Mouse (Mus musculus) CD8-positive naive resting alpha-beta T cell, adult 2 months (primary cell): Measurements from ENCODE around the gene Mgat5.

ENCODE experiments used
- DNase-seq, 2 experiments: peaks; one replicate each; pipeline ENCODE4 v3.0.0; 2022; ENCODE audit warnings: low read depth in 2 of 2, low spot score in 2 of 2

Mgat5 gene

DNA sequence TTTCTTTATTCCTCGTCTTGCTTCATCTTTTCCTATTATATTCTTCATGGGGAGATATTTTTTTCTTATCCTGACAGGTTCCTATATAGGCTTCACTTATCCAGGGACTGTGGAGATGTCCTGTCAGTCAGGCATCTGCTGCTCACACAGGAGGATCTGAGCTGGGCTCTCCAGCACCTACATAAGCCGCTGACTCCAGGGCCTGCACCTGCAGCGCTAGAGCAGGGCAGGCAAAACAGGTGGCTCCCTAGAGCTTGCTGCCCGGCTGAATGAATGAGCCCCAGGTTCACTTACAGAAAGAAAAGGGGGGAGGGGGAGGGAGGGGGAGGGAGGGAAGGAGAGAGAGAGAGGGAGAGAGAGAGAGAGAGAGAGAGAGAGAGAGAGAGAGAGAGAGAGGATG lies 175.3 kb downstream of the Mgat5 start:
- DNase-seq, result no peak

DNA sequence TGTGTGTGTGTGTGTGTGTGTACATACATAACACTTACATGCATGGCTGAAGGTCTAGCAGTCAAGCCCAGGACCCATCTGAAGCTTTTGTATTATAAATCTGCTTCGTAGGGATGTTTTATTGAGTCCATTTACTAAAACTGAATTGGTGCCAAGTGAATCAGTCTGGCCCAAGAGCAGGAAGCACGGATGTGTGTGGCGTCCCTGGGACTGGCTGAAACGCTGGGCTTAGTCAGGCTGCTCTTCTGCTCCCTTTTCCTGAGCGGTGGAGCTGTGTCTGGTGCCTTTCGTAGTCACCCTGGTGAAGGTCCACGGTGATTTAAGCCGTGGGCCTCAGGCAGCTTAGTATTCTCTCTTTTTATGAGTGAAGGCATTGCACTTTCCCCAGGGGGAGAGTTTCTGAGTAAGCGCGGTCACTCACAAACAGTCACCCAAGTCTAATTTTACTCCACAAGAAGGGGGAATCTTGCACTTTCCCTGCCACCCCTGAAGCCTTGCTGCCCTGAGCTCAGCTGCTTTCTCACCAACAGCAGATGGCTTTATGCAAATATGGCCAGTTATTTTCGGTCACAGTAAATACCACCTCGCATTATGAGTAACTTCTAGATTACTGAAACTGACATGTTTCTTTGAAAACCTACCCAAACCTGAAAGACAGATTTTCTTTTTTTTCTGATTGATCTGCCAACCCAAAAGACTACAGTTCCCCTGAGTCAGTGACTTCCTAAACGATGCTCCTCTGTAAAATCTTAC lies 176.1 kb downstream of the Mgat5 start:
- no peak for DNase-seq

DNA sequence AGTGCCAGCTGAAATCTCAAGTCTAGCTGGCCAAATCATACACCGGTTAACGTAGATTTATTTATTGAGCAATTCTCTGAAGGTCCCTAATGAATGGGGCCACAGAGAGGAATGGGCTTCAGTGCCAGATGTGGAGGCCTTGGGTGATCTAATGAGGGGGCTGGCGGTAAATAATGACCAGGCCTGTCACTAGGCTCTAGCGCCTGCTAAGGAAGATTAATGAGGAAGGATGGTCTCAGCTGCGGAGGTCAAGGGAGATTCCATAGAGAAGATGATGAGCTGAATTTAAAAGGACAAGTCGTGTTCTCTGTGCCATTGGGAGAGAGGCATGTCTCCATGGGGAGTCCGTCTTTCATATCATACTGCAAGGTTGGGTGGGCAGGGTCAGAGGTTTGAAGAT lies 178.3 kb downstream of the Mgat5 start:
- no peak for DNase-seq

DNA sequence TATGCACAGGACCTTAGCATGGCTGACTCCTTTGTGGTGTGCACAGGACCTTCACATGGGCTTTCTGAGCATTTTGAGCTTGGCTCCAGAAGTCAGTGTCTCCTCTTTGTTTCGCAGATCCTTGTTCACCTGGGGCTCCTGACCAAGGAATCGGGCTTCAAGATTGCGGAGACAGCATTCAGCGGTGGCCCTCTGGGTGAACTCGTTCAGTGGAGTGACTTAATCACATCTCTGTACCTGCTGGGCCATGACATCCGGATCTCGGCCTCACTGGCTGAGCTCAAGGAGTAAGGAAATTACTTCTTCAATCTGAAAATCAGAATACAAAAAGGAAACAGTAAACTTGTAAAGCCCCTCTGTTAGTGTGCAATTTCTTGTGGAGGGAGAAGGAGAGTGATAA lies 182.4 kb downstream of the Mgat5 start:
- DNase-seq, result no peak

DNA sequence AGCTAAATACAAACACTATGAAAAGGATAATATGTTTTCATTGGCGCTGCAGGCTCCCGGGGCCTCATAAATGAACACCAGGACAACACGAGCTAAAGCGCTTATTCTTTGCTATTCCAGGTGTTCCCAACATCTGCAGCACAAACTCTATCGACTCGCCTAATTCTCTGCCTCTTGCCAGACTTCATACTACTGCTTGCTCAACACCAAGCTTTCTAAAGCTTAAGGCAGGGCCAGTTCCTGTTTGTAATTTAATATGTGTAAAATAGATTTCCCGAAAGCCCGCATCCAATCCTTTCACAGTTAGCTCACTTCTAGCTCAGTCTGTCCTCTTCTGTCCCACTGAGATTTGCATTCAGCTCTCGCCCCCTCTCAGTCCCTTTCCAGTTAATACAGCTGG lies 182.8 kb downstream of the Mgat5 start:
- no peak for DNase-seq

DNA sequence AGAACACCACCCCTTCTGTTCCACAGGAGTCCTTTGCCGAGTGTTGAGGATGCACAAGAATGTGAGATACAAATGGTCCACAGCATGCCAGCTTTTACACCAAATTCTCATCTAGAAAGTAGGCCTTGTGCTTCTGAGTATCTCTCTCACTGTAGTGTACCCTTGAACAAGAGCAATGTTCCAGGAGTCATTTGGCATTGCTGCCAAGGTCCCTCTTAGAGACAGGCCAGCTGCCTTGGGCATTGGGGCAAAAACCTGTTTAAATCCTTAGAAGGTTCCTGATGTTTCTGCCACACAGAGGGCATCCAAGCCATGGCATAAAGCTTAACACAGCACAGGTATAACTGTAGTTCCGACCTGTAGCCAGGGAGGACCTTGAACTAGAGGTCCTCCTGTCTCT lies 189.9 kb downstream of the Mgat5 start:
- DNase-seq, result no peak

DNA sequence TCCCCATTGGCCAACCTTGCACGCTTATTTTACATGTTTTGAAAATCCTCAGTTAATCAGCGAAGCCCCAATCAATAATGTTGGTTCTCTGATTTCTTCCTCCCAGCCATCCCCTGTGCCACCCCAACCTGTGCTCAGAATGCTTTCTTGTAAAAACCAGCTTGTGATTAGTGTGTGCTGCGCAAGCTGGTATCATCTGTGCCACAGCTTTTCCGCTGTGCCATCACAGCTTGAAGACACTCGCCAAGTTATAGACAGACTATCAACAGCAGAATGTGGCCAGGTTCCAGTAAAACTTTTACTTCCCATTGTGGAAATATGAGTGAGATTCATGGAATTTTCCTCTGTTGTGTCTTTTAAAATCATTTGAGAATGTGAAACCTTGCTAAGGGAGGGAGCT lies 190.9 kb downstream of the Mgat5 start:
- DNase-seq, result no peak

DNA sequence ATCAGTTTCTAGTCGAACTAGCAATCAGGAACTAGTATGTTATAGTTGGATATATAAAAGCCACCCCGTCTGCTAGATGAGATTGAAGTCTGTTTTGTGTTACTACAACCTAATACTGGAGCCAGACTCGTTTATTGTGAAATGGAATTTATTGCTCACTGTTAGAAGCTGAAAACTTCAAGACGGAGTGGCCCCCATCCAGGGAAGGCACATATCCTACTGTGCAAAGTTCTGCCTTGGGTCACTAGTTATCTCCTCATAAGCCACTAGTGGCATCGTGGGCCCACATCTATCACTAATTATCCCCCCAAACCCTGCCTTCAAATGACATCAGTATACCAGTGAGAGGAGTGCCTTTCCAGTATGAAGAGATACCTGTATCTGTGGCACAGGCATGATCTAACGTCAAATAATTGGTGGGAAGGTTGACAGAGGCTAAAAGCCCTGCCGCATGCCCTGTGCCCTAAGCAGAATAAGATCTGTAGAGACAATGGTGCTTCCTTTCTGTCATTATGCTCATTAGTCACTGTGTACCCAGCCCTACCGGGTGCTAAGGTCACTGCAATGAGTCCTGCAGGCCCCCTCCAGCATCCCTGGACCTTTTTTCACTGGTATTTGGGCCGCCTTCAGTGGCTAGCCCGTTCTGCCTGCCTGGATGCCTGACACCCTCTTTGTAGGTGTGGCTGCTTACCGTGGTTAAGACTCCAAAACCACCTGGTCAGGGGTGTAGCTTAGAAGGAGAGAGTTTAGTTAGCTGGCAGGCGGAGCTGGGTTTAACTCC lies 191.9 kb downstream of the Mgat5 start:
- DNase-seq, result no peak

DNA sequence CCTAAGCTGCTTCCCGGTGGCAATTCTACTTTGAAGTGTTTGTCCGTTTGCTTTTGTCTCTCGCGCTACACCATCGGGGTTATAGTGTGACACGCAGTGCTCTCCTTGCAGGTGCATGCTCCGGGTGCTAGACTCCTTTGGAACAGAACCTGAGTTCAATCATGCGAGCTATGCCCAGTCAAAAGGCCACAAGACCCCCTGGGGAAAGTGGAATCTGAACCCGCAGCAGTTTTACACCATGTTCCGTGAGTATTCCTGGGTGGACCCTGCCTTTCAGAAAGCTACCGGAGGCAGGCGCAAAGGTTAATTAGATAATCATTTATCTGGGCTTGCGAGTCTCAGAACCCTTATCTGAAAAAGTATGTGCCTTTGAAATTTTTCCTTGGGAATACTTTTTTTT lies 192.6 kb downstream of the Mgat5 start:
- no peak for DNase-seq

DNA sequence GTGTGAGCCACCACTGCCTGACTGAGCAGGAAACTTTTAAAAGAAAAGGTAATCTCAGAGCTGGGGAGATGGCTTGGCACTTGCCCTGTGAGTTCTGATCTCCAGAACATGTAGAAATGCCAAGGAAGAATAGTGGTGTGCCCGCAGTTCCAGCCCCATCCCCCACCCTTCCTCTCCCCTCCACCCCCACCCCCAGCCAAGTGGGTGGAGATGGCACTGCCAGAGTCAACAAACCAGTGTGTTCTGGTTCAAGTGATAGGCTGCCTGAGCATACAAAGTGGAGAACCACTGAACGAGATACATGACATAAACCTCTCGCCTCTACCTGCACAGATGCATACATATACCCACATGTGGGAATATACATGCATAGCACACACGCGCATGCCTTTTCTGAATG lies 193.4 kb downstream of the Mgat5 start:
- DNase-seq, result no peak

DNA sequence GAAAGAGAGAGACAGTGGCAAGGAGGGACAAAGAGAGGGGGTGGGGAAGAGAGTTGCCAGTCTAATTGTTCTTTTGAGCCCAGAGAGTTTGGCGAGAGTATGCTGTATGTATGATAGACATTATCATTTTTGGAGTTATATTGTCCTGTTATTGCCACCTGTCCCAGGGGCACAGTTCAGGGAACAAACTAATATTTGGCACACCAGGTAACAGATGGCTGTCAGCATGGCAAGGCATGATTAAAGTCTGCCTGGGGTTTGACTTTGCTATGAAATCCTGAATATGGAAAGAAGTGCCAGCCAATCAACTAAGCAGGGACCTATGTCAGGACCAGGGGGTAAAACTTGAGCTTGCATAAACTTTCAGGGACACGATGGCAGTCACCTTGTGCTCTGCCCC lies 195.4 kb downstream of the Mgat5 start:
- no peak for DNase-seq

DNA sequence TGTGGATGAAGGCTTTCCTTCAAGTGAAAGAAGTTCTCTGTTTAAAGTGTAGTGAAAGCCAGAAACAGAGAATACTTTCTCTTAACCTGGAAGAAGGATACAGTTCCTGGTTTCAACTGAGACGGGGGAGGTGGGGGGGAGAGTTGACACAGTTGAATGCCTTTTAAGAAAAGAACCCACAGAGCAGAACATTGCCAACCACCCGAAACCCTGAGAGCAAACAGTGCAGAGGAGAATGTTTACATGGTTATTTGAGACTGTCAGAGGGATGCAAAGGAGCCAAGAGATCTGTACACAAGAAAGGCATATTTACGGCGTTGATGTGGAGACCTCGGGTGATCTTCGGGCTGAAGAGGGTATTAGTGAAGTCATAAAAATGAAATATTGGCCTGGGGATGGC lies 195.9 kb downstream of the Mgat5 start:
- no peak for DNase-seq

DNA sequence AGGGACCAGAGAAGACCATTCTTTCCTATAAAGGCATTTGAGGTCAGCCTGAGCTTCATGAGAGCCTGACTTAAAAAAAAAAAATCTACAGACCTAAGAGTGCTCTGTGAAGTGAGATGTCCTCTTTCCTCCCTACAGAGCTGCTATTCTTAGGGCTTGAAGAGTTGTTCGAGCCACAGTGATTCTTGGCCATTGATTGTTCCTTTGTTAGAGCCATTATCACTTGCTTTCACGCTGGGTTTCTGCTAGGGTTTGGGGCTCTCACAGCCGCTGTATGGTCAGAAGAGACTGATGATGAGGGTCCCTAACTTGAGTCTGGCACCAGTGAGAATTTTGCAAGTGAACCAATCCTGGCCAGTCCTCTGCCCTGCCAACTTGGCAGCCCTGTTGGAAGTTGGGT lies 199.8 kb downstream of the Mgat5 start:
- DNase-seq, result no peak

DNA sequence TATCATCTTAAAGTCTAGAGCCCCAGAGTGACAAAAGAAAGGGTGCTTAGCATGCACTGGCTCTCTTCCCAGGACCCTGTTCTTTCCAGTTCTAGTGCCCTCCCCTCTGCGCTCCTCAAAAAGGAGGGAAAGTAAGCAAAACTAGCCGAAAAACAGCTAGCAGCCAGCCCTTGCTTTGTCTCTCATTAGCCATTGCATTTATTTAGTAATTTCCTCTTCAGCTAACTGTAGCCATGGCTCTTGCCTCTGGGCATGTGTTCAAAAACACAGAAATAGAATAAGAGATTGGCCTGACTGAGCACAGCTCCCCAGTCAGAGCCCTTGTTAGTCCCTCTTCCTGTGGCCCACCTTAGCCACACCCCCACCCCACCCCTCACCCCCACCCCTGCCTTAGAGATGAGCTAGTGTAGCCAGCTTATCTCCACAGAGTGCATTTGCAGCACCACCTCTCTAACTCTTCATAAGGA lies 204.2 kb downstream of the Mgat5 start:
- DNase-seq, result no peak

DNA sequence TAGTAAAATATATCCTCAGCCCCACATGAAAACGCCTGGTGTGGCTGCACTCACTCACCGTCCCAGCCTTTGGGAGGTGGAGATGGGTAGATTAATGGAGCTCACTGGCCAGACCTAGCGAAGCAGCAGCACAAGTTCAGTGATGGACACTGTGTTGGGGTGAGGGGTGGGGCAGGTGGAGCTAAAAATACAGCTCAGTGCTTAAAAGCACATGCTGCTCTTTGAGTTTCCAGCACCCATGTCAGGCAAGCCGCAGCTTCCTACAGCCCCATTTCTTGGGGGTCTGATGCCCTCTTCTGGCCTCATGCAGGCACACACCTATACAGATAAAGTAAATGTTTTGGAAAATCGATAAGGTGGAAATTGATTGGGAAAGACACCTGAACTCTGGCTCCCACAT lies 204.7 kb downstream of the Mgat5 start:
- peak; percentile 1 to 4 for DNase-seq

DNA sequence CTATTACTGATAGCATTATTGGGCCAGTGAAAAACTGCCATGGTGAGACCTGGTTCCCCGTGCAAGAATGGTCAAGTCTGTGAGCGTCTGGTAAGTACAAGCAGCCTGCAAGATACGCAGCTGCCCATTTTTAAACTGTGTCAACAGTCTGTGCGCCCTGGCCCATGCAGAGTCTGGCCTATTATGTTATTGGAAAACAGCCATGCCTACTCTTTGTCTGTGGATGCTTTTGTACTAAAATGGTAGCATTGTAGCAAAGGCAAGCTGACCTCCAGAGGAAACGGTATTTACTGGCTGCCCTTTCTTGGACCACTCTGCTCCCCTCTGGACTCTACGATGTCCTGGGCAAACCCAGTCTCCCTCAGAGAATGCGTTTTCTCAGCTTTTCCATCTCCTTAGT lies 209.7 kb downstream of the Mgat5 start:
- DNase-seq, result no peak

DNA sequence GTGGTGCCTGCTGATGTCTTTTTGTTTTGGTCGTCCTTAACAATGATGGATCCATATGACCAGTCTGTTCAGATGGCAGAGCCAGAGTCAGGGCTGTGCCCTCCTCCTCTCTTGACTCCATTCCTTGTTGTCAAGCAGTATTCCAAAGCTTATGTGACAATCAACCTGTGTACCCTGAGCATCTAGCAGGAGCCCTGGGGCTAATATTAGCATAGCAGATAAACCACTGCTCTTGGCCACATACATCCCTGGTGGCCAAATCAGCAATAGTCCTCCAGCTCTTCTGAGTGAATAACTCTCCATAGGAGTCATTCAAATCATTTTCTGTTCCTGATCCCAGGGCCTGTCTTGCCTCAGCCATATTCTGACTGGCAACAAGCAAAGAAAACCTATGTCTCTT lies 211.1 kb downstream of the Mgat5 start:
- no peak for DNase-seq

DNA sequence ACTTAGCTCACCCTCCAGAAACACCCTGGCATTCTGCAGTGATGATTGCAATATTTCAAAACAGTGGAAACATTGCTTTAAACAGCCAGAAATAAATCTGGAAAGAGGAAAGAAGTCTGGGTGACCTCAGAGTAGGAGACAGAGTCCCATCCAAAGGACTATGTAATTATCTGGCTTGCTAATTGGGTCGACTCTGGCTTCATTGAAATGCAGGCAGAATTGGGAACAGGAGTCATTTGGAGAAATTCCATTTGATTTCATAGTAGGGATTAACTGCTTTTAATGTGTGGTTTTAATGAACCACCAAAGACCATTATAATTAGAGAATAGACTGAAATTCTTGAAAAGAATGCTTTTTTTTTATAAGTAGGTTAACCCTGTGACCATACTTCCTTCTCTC lies 212.2 kb downstream of the Mgat5 start:
- DNase-seq, result no peak

DNA sequence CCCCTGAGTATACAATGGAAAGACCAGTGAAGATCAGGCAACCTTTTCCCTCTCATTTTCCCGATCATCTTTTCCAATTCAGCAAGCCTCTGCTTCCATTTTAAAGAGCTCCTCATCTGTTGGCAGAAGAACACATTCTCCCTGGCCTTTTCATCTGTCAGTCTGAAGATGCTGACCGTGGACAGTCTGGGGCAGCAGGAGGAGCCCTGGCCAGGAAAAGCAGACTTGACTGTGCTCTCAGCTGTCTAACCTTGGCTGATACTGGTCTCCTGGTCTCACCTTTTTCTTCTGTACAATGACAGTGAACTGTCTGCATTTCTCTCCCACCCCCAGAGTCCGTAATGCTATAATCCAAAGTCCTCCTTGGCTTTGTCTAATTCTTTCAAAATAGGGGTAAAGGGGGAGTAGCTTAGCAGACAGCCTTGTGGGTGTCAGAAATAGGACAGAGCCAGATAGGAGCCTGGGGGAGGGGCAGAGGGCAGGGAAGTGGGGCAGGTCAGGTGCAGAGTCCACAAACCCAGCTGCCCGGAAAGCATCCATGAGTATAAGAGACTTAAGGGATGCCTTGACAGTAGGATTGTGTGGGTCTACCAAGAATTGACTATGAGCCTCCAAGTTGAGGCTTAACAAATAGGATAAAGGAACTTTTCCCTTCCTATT lies 214.2 kb downstream of the Mgat5 start:
- DNase-seq, result no peak

DNA sequence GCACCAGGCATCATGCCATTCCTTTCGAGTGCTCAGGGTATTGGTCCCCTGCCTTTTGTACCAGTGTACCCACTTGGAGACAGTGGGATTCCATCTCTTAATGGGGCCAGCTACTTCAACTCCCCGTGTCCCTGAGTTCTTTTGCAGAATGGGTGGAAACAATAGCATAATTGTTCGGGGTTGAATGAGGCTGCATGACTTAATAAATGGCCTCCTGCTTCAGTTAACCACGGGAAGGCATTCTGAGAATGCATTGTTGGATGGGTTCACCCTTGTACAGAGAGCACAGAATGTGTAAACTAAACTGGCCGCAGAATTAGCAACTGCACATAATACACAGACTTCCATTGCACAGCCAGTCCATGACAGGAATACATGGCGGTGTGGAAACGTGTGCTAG lies 214.8 kb downstream of the Mgat5 start:
- no peak for DNase-seq

DNA sequence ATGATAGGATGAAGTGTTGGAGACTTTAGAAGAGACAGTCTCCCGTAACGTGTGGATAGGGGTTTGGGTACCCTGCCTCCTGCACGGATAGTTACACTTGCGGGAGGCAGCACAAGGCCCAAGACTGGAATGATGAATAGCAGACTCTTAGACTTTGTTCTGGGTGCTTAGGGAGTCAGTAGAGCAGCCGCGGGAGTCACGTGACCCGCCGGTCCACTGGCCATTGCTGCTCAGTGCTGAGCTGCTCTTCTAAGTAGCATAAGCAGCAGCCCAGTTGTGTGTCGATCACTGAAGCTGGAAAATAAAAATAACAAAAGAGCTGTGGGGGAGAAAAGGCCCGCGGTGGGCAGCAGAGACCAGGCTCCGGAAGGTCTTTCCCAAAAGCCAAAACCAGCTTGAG lies 215.6 kb downstream of the Mgat5 start:
- DNase-seq, result no peak

DNA sequence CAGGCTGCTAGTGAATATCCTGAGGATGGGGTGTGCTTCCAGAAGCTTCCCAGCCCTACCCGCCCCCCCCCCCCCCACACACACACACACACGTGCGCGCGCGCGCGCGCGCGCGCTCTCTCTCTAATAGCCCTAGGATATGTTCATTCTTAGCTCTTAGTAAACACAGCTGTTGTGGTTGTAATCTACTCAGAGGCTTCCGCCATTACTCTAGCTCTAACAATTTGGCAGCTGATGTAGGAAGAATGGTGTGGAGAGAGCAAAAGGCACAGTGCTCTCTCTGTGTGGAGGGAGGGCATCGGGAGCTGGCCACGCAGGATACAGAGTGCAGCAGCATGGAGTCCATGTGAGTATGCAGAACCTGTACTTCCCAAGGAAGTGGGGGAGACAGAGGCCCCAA lies 216.0 kb downstream of the Mgat5 start:
- no peak for DNase-seq
